Mouse (Mus musculus): ENCODE data around the gene Fgfr2.

GRCm38 (mm10) chr7:130823992-130824391 lies 2299.2 kb downstream of the Fgfr2 start:
- TF ChIP-seq CTCF (conservative IDR thresholded peaks at IDR 0.05; ENCODE audit: low read length) (no peak), POU5F1 (IDR thresholded peaks at IDR 0.05; ENCODE audit: borderline replicate concordance, low read length) (no peak)

Data from E14TG2a.4 (cell line).